Mouse (Mus musculus): ENCODE data around the gene Gm21987.
A peak's percentile ranks its signal among the peaks of the same experiment; 100 is the strongest.
"Not testable (repeated sequence)": the region's sequence is repeated elsewhere in the genome, so short reads cannot be mapped to it uniquely, and the experiment has no call there.

Gene Gm21987

DNA sequence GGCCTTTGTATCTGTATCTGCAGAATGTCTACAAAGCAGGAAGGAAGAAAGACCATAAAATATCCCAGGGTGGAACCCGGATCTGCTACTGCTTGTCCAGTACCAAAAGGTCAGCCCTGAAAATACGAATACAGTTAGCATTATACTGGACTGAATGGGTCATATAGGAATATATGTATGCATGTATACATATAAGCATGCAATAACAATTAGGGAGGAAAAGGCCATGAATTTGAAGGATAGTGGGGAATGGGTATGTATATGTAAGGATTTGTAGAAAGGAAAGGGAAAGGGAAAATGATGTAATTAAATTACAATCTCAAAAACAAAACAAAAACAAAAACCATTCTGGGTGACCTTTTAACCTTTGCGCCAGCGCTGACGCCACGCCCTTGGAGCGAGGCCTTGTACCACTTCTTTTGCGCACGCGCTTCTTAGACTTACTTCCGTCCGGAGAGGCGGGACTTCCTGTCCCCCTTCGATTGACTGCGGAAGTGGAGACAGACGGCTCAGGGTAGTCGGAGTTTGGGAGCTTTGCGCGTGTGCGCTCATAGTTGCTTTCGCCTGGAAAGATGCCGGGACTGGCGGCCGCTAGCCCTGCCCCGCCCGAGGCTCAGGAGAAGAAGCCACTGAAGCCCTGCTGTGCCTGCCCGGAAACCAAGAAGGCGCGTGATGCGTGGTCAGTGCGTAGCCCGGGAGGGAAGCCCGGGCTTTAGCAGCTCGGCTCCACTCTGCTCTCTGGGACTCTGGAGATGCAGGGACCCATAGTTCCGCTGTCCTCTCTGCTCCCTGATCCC is at the start of gene Gm21987, which contains the start of gene Cox17:
Gene Gm21987, plus strand, starts transcription at position 512 of the 797 bp plus-strand sequence.
Gene Cox17, plus strand, starts transcription at position 463 of the 797 bp plus-strand sequence.
- DNase-seq (ENCODE audit: low spot score), result peak; percentile 98

DNA sequence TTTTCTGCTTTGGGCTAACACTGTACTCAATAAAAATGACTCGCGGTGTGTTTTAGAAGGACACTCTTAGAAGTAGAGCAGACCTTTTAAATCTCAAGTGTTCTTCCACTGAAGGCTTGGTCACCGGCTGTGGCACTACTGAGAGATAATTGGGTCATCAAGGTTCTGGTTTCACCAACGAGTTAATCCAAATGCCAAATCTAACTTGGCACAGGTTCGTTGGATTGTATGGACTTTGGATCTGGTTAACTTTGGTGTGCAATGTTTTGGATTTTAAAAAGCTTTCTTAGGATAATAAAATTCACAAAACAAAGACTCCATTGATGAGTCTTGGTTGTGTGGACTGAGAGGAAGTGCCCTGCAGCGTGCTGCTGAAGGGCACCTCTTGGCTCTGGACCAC is 48.4 kb upstream of the Gm21987 start:
- no peak for DNase-seq (ENCODE audit: low spot score)

DNA sequence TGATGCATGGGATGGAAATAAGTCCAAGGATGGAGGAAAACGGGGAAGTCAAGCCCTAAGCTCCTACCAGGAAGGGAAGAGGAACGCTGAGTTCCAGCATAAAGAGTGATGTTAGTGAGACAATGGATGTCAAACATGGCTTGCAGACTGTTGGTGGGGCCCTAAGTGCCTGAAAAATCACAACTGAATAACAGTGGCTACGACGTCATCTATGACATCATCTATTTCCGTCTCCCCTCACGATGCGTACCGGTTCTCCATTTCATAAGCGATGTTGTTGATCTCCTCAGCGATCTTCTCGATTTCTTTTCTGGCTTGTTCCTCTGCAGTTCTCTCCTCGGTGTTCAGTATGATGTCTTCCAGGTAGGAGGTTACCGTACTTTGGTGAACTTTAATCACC is 44.5 kb upstream of the Gm21987 start:
- DNase-seq (ENCODE audit: low spot score), result no peak

DNA sequence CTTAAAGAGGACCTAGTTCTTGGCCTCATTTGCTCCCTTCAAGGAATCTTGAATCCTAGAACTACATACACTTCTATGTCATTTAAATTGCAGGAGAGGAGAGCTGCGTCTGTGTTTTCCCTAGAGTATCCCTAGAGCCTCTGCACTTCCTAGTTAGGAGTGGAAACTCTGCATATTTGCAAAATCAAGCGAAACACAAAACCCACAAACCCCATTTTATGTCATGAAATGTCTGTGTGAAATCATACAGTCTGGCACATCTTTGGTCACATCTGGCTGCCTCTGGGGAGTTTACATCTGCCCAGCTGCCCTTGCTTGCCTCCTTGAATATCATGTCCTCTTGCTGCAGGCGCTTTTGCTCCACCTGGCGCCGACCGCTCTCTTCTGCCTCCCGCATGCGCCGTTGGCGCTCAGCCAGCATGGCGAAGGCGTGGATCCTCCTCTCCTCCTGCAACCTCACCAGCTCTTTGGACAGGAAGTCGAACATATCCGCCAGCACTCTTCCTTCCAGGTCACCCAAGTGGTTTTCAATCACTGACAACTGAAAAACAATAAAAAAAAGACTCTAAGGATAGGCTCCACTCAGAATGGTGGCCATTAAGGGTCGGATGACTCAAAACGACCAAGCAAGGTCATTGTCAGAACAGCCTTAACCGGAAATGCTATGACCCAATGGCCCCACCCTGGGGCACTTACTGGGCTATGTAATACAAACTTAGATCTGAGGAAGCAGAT is 42.2 kb upstream of the Gm21987 start:
- DNase-seq (ENCODE audit: low spot score), result no peak

DNA sequence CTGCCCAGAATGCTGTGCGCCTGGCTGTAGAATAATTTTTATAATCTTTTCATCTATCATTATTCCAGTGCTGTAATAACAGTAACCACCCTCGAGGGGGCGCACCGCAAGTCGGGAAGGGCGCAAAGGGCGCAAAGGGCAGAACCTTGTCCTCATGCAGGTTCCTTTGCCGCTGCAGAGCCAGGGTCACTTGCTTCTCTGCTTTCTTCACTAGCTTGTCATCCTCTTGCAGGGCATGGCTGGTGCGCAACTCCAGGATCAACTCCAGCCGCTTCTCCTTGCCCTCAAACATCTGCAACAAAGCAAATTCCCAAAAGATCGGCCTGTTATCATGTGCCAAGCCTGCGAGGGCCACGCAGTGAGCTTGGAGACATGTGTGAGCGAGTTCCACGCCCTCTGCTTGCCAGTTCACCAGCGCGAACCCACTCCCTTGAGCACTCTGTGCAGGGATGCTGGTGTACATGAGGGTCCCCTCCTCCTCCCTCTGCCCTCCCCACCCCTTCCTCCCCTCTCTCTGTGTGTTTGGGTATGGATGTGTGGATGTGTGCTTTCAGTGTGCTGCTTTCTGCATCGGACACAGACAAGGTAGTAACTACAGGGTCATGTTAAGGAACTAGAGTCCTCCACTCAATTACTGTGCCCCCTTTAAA is 40.1 kb upstream of the Gm21987 start:
- no peak for DNase-seq (ENCODE audit: low spot score)

DNA sequence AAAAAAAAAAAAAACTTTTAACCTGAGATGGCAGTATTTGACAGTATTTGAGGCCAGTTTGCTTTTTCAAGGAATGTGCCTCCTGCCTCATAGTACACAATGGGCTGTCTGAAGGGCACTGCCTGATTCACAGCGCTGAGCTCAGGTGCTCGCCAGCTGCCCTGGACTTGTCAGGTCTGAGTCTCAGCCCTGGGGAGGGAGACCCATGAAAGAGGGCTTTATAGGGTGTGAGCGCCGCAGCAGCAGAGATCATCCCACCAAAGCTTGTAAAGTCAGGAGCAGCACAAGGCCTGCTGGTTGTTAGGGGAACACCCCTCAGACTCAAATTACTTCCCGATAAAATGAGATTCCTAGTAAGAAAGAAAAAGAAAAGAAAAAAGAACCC is 39.6 kb upstream of the Gm21987 start:
- DNase-seq (ENCODE audit: low spot score), result no peak

DNA sequence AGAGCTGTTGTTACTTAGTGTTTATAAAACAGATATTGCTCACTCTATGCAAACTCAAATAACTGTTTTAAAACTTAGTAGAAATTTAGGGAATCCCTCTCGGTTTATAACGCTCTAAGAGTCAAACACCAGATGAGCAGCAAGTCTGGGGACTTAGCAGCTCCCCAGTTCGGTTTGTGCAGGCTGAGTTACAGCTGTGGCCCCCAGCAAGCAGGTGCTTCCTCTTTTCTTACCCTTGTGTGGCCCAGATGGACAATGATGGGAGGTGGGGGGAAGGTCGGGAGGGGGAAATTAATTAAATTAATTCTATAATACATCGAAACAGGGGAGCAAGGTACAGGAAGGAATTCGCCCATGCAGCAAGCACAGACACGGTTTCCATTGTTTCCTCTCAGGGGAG is 39.2 kb upstream of the Gm21987 start:
- DNase-seq (ENCODE audit: low spot score), result no peak

DNA sequence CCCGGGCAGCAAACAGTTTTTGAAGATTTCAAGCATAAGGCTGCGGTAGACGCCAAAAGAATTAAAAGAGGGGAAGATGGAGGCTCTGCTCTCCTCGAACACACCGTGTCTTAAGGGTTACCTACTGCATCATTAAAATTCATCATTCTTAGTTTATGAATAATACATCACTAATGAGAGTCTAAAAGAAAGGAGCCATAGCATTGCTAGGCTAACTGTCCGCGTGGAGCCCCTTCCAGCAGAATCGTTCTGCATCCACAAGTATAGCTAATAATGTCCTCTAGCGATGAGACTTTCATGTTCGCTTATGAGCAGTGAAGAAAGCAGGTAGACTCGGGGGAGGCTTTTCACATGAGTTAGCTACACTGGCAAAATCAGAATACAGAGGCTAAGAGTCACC is 38.6 kb upstream of the Gm21987 start:
- DNase-seq (ENCODE audit: low spot score), result no peak

DNA sequence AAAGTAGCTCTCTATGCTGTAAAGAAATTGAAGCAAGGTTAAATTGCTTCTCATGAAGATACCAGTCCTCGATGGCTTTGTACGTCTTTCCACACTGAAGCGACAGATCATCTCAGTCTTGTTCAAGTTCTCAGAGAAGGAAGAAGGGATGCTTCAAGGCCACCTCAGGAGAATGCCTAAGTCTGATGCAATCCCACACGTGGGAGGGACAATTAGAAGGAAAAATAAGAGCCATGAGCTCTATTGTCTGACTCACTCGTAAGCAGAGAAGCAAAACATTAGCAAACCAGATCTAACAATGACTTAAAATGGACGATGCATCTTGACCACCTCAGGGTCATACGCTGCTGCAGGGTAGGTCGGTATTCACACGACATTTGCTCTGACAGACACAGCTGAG is 28.3 kb upstream of the Gm21987 start:
- DNase-seq (ENCODE audit: low spot score), result no peak

DNA sequence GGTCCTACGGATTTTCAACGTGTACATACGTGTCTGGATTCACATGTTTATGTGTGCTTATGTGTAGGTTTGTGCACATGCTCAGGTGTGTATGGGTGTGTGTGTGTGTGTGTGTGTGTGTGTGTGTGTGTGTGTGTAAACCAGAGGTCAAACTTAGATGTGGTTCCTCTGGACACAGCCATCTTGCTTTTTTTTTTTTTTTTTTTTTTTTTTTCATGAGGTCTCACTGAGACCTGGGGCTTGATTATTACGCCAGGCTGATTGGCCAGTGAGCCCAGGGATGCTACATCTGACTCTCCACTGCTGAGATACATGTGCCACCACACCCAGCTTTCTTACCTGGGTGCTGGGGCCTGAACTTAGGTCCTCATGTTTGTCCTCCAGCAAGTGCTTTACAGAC is 27.8 kb upstream of the Gm21987 start:
- no peak for DNase-seq (ENCODE audit: low spot score)

DNA sequence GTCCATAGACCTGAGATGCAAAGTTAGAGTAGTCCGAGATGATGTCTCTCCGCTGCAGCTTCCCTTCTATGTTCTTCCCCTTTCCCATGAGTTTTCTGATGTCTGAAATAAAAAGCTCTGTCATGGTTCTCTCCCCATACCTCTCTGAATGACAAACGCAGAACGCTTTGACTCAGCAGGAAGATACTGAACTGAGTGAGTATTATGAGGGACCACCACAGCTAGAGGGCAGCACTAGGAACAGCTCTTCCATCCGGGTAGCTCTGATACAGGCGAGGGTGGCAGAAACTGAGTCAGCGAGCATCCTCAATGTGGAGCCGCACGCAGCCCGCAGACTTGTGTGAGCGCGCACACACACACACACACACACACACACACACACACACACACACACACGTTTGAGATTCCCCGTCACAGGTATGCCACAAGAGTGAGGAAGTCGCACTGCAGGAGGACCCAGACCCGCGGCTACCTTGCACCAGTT is 25.3 kb upstream of the Gm21987 start:
- peak; percentile 82 for DNase-seq (ENCODE audit: low spot score)

DNA sequence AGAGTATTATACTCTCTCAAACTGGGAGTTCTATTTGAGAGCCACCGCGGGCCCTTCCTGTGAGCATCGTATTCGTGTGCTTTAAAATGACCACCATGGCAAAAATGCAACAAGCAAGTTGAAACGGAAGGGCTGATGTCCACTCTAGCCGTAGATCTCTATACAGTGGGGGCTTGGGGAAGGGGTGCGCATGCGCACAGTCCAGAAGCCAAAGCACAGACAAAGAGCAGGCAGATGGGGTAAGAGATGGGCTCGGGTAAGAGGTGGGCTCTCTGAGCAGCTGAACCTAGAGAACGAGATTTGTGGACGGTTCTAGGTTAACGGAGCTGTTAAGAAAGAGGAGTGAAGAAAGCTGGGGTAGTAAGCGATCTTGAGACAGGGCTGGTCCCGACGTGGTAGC is 22.5 kb upstream of the Gm21987 start:
- DNase-seq (ENCODE audit: low spot score), result no peak

DNA sequence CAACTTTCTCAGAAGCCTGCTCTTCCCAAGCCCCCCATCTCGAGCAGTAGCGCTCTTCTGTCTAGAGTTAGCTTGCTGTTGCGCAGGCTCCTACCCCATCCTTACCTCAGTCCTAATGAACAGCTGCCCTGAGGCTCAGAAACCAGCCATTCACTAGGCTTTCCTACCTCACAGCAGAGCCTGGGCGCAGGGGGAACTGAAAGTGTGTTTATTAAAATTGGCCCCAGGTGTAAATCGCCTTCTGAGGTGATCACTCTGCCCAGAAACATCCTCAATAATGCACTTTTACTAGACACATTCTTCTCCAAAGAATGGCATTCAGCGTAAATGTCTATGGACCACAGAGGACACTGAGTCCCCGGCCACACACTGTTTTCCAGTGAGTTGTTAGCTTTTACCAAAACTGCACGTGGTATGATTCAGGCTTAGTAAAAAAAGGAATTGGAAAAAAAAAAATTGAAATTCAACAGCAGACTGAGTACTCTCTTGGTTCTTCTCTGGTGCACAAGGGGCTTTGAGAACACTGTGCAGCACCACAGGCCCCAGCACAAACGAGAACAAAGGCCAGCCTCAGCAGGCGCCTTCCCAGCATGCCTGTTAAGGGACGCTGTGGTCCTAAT is 20.0 kb upstream of the Gm21987 start:
- DNase-seq (ENCODE audit: low spot score), result no peak

DNA sequence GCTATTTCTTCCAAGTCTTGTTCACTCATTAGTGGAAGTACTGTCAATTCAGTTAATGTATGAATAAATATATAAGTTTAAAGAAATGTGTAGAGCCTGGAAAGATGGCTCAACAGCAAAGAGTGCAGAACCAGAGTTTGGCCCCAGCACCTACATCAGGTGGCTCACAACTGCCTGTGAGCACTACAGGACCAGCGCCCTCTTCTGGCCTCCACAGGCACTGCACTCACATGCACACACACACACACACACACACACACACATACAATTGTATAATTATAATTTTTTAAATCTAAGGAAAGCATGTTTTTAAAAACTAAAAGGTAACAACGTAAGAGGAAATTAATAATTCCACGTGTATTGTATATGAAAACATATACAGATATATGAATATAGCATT is 17.5 kb upstream of the Gm21987 start:
- DNase-seq (ENCODE audit: low spot score), result no peak

DNA sequence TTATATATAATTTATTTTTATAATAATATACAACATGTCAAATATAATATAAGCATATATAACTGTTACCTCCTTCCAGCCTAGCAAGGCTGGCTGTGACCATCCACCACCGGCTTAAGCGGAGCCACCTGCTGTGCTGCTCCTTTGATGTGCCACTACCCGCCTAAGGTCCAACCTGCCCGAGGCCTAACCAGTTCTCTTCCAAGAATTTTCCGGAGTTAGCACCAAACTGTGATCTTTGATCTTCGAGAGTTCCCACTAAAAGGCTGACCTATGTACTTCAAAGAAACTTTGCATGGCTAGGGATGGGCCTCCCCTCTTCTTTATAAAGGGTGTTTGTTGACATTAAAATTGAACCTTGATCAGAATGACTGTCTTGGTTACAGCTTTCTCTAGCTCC is 12.4 kb upstream of the Gm21987 start:
- no peak for DNase-seq (ENCODE audit: low spot score)

DNA sequence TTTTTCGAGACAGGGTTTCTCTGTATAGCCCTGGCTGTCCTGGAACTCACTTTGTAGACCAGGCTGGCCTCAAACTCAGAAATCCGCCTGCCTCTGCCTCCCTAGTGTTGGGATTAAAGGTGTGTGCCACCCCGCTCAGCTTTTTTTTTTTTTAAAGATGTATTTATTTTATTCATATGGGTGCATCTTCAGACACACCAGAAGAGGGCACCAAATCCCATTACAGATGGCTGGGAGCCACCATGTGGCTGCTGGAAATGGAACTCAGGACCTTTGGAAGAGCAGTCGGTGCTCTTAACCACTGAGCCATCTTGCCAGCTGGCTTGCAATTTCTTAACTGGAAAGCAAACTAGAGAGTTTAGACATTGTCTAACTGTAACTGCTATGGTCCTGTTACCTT is 8.8 kb upstream of the Gm21987 start:
- not testable (repeated sequence) for DNase-seq (ENCODE audit: low spot score)

DNA sequence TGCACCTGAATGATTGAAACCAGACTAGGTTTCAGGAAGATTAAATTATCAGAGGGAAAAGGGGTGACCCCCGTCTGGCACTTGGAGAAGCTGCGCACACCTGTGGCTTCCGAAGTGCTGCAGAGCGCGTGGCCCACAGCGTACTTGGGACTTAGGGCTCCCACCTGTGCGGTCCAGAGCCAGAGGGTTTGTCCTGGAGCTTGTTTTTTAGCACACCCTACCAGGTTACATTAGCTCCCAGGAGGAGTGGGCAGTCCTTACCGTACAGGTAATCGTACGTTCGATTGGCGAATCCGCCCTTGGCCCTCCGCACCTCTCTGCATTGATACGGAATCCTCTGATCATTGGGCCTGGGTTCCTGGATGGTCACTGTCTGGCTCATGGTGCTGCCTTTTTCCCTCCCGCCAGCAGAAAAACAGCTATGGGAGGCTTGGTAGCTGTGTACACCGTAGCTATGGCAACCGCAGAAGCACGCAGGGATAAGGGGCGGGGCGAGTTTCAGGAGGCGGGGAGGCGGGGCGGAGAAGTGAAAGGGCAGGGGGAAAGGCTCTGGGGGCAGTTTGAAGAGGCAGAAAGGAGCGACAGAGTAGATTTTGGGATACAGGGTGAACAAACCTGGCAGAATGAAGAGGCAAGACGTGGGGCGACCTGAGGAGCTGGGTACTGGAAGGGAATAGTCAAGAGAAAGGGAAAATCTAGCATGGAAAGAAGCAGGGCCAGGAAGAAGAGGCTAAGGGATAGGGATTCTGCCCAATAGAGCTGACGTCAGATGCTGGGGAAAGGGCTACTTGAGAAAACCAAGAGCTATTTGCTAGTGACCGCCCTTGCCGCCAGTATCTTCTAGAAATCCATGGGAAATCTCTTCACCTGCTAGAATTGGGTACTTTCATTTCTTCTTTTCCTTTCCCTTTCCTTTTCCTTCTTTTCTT is 5.2 kb upstream of the Gm21987 start, which contains the start of gene Maats1:
Gene Maats1, minus strand, starts transcription at position 748 of the 929 bp plus-strand sequence.
- peak; percentile 94 for DNase-seq (ENCODE audit: low spot score)

DNA sequence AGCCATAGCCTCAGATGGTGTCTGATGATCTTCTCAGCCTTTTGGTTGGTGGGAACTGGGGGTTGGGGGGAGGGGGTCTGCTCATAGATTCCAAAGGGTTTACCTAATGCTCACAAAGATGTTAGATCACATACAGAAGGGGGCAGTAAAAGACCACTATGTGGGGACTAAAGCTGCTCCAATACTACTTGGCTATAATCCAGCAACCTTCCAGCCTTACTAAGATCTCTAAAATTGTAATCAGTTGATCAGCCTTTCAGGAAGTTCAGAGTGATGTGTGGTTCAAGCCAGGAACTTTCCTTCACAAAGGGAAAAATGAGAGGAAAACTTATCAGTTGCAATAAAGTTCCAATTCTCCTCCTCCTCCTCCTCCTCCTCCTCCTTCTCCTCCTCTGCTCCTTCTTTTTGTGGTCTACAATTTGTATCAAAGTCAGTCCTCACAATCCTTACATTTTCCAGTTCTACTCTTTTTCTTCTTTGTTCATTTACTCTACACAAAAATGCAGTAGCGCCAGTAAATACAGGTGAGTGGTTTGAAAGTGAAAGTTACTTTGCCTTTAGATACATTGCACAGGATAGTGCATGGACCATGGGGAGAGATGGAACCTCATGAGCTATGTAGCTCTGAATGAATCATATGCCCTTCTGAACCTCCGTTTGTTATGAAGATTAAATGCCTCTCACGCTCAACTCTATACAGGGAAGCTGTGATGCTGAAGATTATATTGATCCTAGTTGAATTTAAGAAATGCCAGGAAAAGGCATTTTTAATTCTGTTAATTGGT is 1.7 kb upstream of the Gm21987 start:
- DNase-seq (ENCODE audit: low spot score), result peak; percentile 81

DNA sequence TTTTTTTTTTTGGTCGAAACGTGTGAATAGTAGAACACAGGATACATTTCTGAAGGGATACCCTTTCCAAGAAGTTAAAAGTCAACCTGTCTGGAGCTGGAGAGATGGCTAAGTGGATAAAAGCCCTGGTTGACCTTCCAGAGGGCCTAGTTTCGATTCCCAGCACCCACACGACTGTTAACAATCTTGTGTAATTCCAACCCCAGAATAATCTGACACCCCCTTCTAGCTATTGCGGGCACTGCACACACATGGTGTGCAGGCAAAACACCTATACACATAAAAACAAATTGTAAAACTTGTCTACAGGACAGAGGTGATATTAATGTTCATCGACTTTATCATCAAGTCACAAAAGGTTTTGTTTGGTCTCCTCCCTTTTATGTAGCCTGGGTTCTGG is 748 bp downstream of the Gm21987 start:
- no peak for DNase-seq (ENCODE audit: low spot score)

DNA sequence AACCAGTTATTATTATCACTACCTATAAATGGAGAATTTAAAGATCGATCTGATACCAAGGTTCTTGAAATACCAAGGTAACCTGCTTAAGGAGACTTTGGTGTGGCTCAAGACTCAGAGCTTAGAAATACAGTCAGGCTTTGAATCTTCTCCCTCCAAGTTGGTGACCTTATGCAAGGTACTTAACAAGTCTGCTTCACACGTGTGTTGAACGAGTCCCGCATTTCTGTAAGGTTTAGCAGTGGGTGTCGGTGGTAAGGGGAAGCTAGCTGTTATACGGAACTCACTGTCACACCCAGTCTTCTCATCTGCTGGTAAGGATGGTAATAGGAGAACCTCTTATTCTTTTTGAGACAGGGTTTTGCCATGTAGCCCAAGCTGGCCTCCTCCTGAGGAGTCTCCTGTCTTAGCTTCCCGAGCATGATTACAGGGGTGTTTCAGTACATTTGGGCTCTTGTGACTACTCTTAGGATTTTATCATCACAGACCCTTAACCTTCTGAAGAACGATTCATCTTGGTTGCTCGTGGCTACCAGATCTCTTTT is 1.4 kb downstream of the Gm21987 start:
- no peak for DNase-seq (ENCODE audit: low spot score)

Data from embryo, embryonic 10.5 days (tissue).